In genomic region chr8:8258231-8258638, GRCm38 (mm10) we compare ENCODE assay signal across 11 mouse cellular contexts.
DNase-seq lines count a peak whose midpoint lies in the region; ATAC-seq lines count a peak whose summit lies in the region.
"Had no signal": no experiment of that assay in that cellular context is flagged by ENCODE, and none has a peak within 500 bp of the region (broad histone marks: within the 10 kb centered on the region; RNA-seq: fewer than 3 reads in every experiment).

No protein-coding gene starts in this region.

- no peaks in the 10 kb centered on the region for H3K9me3 ChIP-seq in embryonic facial prominence, embryonic 15.5 days (replicated peaks)
- H3K9me3 ChIP-seq in limb, embryonic 10.5 days (replicated peaks), result no peaks in the 10 kb centered on the region
- no peaks in the 10 kb centered on the region; the same call in 1 of the 2 replicates for H3K9me3 ChIP-seq in neural tube, embryonic 14.5 days (ENCODE audit: control insufficient read depth, low read length)
- H3K9me3 ChIP-seq: lung, embryonic 15.5 days had no signal

- no peaks in the 10 kb centered on the region for H3K36me3 ChIP-seq in embryonic facial prominence, embryonic 15.5 days
- H3K36me3 ChIP-seq in limb, embryonic 10.5 days, result no peaks in the 10 kb centered on the region
- no peaks in the 10 kb centered on the region for H3K36me3 ChIP-seq in neural tube, embryonic 14.5 days (ENCODE audit: control insufficient read depth, insufficient read depth, low read length)
- H3K36me3 ChIP-seq: lung, embryonic 15.5 days had no signal

- ATAC-seq in embryonic facial prominence, embryonic 15.5 days (ENCODE audit: insufficient number of reproducible peaks, low FRiP score, low TSS enrichment, low read depth), result no peak
- ATAC-seq in neural tube, embryonic 14.5 days (ENCODE audit: low read depth), result 0 out of 2 replicates have a peak, but pooled peaks have one; percentile 46

- no peak overlapping the region for H3K4me3 ChIP-seq in embryonic facial prominence, embryonic 15.5 days (replicated peaks)
- H3K4me3 ChIP-seq in limb, embryonic 10.5 days, result no peak overlapping the region
- H3K4me3 ChIP-seq in neural tube, embryonic 14.5 days (ENCODE audit: low read depth, low read length), result no peak overlapping the region
- H3K4me3 ChIP-seq: lung, embryonic 15.5 days had no signal

- H3K9ac ChIP-seq in embryonic facial prominence, embryonic 15.5 days, result no peak overlapping the region
- H3K9ac ChIP-seq in neural tube, embryonic 14.5 days (replicated peaks; ENCODE audit: low read depth, low read length), result no peak overlapping the region
- H3K9ac ChIP-seq: lung, embryonic 15.5 days had no signal

- H3K4me2 ChIP-seq in embryonic facial prominence, embryonic 15.5 days (replicated peaks), result peak overlapping the region; percentile 20; the same call in 1 of the 2 replicates
- no peak overlapping the region for H3K4me2 ChIP-seq in neural tube, embryonic 14.5 days (ENCODE audit: low read depth, low read length)
- H3K4me2 ChIP-seq: lung, embryonic 15.5 days had no signal

- 13% methylated on average over 9 of the region's 9 CpGs for WGBS in embryonic facial prominence, embryonic 15.5 days
- 27% methylated on average over 9 of the region's 9 CpGs for WGBS in limb, embryonic 10.5 days
- WGBS in neural tube, embryonic 14.5 days, result 6% methylated on average over 9 of the region's 9 CpGs

- H3K27ac ChIP-seq in embryonic facial prominence, embryonic 15.5 days (replicated peaks), result no peak overlapping the region
- H3K27ac ChIP-seq in limb, embryonic 10.5 days, result peak overlapping the region; percentile 72
- no peak overlapping the region for H3K27ac ChIP-seq in neural tube, embryonic 14.5 days (ENCODE audit: low read depth, low read length)
- H3K27ac ChIP-seq: lung, embryonic 15.5 days had no signal

- H3K27me3 ChIP-seq in embryonic facial prominence, embryonic 15.5 days, result no peaks in the 10 kb centered on the region
- no peaks in the 10 kb centered on the region for H3K27me3 ChIP-seq in limb, embryonic 10.5 days (ENCODE audit: low read depth, poor library complexity, severe bottlenecking)
- H3K27me3 ChIP-seq in neural tube, embryonic 14.5 days (ENCODE audit: control insufficient read depth, insufficient read depth, low read length), result no peaks in the 10 kb centered on the region
- H3K27me3 ChIP-seq: lung, embryonic 15.5 days had no signal

- H3K4me1 ChIP-seq in embryonic facial prominence, embryonic 15.5 days, result peaks cover 5% of the 10 kb centered on the region; the same call in 1 of the 2 replicates
- H3K4me1 ChIP-seq in limb, embryonic 10.5 days, result peaks cover 24% of the 10 kb centered on the region
- no peaks in the 10 kb centered on the region for H3K4me1 ChIP-seq in neural tube, embryonic 14.5 days (ENCODE audit: control insufficient read depth, insufficient read depth, low read length)

- DNase-seq in lung, postnatal 10 days, result peak; percentile 23
- no peak for DNase-seq in lung, adult 18-20 months
- peak; percentile 48 for DNase-seq in limb, embryonic 10.5 days (ENCODE audit: low spot score)
- DNase-seq in frontal cortex, adult 2 months (ENCODE audit: extremely low spot score in 1 of 2, low spot score in 1 of 2), result no peak
- no peak for DNase-seq in cerebellum, adult 18-20 months
- DNase-seq in cerebellum, postnatal 25 days, result no peak
- DNase-seq: adrenal gland, postnatal 14 days; layer of hippocampus, adult 9-11 months had no signal

Comparison
In these comparisons a context has a peak if more than half of its experiments do, and no peak if none do; other contexts are left out.
1. DNase-seq: peak in lung, postnatal 10 days (single experiment) and limb, embryonic 10.5 days (single experiment); none in lung, adult 18-20 months (0 of 2), frontal cortex, adult 2 months (0 of 2), cerebellum, adult 18-20 months (0 of 2) and cerebellum, postnatal 25 days (0 of 2).